Mouse (Mus musculus): ENCODE measurements around the gene Cnbd2.

Cnbd2 gene

GRCm38 (mm10) chr2:156312297-156312897 lies at the start of gene Cnbd2, which contains the start of gene Scand1:
TSS of gene Cnbd2 (plus strand) at chr2:156312299.
TSS of gene Scand1 (minus strand) at chr2:156312704.
- peak; percentile 90 for DNase-seq

GRCm38 (mm10) chr2:156263204-156263893 lies 48.8 kb upstream of the Cnbd2 start:
- no peak for DNase-seq

GRCm38 (mm10) chr2:156267636-156268035 lies 44.5 kb upstream of the Cnbd2 start:
- no peak for DNase-seq

- DNase-seq: no peak
Measured at GRCm38 (mm10) chr2:156272553-156272952, 39.5 kb upstream of the Cnbd2 start.

GRCm38 (mm10) chr2:156278226-156279017 lies 33.7 kb upstream of the Cnbd2 start:
- peak; percentile 76 to 85 for DNase-seq

GRCm38 (mm10) chr2:156281227-156281626 lies 30.9 kb upstream of the Cnbd2 start:
- peak; percentile 58 to 63 for DNase-seq

- no peak for DNase-seq
Measured at GRCm38 (mm10) chr2:156285161-156285560, 26.9 kb upstream of the Cnbd2 start.

- DNase-seq: no peak
Measured at GRCm38 (mm10) chr2:156286733-156287132, 25.4 kb upstream of the Cnbd2 start.

- DNase-seq: no peak
Measured at GRCm38 (mm10) chr2:156288222-156288621, 23.9 kb upstream of the Cnbd2 start.

- DNase-seq: peak; percentile 80 to 86
Measured at GRCm38 (mm10) chr2:156289552-156290160, 22.4 kb upstream of the Cnbd2 start.

GRCm38 (mm10) chr2:156291998-156292397 lies 20.1 kb upstream of the Cnbd2 start:
- DNase-seq: no peak

- DNase-seq: no peak
Measured at GRCm38 (mm10) chr2:156295601-156296063, 16.5 kb upstream of the Cnbd2 start.

- no peak for DNase-seq
Measured at GRCm38 (mm10) chr2:156296190-156296589, 15.9 kb upstream of the Cnbd2 start.

- no peak for DNase-seq
Measured at GRCm38 (mm10) chr2:156297653-156298052, 14.4 kb upstream of the Cnbd2 start.

GRCm38 (mm10) chr2:156298458-156298857 lies 13.6 kb upstream of the Cnbd2 start:
- no peak for DNase-seq

GRCm38 (mm10) chr2:156302063-156302462 lies 10.0 kb upstream of the Cnbd2 start:
- no peak for DNase-seq

GRCm38 (mm10) chr2:156304351-156304750 lies 7.7 kb upstream of the Cnbd2 start:
- peak in 1 of 2 experiments; percentile 36 for DNase-seq

GRCm38 (mm10) chr2:156305818-156306217 lies 6.3 kb upstream of the Cnbd2 start:
- no peak for DNase-seq

GRCm38 (mm10) chr2:156307261-156307660 lies 4.8 kb upstream of the Cnbd2 start:
- peak; percentile 32 to 50 for DNase-seq

- DNase-seq: no peak
Measured at GRCm38 (mm10) chr2:156309948-156310347, 2.2 kb upstream of the Cnbd2 start.

GRCm38 (mm10) chr2:156310455-156310854 lies 1.6 kb upstream of the Cnbd2 start:
- no peak for DNase-seq

GRCm38 (mm10) chr2:156310945-156311344 lies 1.2 kb upstream of the Cnbd2 start:
- no peak for DNase-seq

GRCm38 (mm10) chr2:156311441-156311840 lies 658 bp upstream of the Cnbd2 start:
- no peak for DNase-seq
